Mouse (Mus musculus): ENCODE measurements around the gene Stac.

DNA sequence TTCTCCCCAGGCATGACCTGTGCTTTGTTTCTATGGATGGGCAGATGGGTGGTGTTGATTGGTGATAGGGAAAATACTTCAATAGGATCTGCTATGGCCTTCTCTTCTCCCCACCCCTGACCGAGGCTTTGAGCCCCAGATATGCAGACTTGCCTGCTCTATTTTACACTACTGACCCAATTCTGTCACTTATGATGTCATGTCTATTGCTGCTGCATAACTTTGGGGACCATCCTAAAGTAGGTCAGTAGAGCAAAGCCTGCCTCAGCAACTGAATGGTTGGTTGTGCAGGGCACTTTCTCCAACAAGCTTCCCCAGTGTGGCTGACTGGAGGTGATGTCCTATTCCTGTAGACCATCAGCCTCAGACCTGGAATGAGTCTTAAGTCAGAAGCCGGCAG is 69.0 kb downstream of the Stac start:
- TF ChIP-seq CTCF (IDR thresholded peaks at IDR 0.05; ENCODE audit: borderline replicate concordance, insufficient read depth, low read length) (no peak), POLR2A (IDR thresholded peaks at IDR 0.05; ENCODE audit: low read depth, low read length) (no peak)
